Mouse (Mus musculus) spleen, adult 18-20 months (tissue): ENCODE data around the gene Cers5.
"Not testable (repeated sequence)": the region's sequence is repeated elsewhere in the genome, so short reads cannot be mapped to it uniquely, and the experiment has no call there.

Experiments
- DNase-seq, 2 experiments: peaks; one replicate each; pipeline ENCODE4 v3.0.0; 2022; ENCODE audit warnings: mixed read lengths in 2 of 2

Gene Cers5

DNA sequence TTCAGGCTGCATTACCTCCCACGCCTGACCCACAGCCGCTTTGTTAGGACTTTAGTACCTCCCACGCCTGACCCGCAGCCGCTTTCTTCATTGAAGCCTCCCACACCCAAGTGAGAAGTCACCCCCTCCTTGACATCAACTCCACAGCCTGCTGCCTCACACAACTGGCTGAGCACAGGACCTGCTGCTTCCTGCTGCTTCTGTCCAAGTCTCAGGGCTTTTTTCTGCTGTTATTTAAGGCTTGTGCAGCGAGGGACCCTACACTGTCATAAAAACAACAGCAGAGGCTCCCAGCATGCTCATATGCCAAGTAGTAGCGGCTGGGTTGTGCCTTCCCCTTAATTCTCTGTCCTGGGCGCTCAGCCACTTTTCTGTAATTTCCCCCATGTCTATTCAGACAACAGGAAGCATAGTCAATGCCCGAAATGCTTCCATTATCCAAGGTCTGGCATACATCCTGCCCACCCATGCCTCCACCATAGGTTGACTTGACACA is 15.0 kb upstream of the Cers5 start:
- DNase-seq, result peak in 1 of 2 experiments; percentile 7

DNA sequence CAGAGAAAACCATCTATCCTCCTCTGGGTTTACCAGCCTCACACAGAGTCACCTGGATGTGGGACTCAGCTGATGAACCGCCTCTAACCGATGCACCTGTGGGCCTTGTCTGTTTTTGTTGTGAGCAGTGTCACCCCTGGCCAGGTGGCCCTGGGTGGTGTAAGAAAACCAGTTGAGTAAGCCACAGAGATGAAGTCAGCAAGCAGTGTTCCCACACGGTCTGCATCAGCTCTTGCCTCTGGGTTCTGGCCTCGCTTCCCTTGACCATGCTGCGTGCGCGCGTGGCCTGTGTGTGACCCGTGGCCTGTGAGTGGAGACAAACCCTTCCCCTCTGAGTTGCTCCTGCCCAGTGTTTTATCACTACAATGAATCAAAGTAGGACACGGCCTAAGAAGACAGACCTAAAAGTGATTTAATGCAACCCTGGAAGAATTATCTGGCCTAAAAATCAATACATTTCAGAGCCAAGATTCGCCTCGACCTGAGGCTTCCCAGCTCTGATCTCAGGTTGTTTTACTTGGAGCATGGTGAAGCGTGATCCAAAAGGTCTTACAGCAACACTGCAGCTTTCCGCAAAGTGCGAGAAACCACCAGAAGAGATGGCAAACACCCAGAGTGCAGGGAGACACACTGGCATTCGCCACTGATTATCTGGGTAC is 6.1 kb upstream of the Cers5 start:
- DNase-seq, result no peak

DNA sequence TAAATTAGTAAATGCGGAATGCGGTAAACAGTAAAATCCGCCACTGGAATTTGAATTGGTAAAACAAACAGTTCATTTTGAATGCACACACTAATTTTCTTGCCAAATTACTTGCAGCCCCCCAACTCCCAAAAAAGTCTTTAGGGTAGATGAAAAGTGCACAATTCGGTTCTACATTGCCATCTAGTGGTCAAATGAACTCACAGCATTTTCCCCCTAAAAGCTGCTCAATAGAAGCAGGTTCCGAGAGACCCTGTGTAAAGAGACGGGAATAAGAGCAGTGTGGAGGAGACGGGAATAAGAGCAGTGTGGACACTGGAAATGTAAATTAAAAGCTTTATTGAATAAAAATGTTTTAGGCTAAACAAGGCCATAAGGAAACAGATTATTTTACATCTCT is 5.5 kb upstream of the Cers5 start:
- DNase-seq, result peak in 1 of 2 experiments; percentile 14

DNA sequence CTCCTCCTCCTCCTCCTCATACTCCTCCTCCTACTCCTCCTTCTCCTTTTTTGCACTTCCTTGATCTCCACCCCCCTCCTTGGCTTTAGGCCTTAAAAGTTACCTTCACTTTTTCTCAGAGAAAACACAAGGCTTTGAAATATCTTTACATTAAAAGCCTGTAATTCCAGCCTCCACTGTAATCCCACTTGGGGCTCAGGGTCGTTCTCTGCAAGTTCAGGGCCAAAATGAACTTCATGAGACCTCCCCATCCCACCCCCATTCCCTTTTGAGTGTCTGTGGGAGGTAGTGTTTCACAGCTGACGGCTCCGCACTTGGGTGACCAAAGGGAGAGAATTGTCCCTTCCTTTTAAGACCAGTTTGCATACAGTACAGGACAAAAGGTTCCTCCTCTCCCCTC is 240 bp upstream of the Cers5 start:
- DNase-seq, result no peak

DNA sequence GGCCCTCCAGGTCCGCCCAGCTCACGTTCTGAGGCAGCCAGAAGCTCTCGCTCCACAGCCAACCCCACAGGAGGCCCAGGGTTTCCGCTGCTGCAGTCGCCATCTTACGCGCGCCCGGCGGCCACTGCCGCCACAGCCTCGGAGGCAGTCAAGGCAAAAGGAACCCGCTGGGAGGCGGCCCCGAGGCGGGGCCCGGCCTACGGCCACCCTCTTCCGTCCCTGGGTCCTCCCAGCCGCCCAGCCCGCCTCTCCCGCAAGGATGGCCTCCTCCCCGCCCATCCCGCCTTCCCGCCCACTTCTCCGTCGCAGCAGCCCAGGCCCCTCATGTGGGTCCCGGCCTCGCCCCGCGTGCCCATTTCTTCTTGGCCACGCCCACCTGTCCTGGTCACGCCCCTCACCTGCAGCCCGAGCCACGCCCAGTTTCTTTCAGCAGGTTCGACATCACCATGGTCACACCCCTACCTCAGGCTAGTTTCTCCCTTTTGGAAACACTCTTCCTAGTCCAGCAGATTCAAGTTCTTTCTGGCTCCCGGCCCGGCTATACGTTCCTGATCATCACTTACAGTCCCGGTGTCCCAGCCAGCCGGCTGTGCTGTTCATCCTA is 306 bp downstream of the Cers5 start:
- peak; percentile 87 to 90 for DNase-seq

DNA sequence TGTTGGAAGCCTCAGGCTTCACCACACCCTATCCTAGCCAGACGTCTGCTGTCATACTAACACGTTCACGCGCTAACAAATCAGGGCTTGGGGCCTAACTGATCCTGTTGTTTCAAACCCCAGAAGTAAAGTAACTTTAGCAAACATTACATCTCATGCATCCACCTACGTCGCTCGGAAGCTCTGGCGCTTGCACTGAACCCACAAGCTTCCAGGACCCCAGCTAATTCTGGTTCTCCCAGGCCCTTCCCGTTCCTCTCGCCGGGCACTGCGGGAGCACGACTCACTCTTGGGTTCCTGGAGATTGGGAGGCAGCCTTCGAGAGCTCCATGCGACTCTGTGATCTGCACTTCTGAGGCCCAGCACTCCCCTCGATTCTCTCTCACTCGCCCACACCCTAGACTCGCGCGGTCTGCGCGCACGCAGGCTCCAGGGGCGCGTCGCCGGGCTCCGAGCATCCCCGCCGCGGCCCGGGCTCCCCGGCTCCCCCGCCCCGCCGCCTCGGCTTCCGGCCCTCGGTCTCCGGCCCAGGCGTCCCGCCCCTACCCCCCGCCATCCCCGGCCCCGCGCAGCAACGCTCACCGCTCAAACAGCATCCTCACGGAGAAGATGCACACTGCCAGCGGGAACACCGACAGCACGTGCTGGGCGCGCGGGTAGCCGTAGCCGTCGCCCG is 946 bp downstream of the Cers5 start:
- no peak for DNase-seq

DNA sequence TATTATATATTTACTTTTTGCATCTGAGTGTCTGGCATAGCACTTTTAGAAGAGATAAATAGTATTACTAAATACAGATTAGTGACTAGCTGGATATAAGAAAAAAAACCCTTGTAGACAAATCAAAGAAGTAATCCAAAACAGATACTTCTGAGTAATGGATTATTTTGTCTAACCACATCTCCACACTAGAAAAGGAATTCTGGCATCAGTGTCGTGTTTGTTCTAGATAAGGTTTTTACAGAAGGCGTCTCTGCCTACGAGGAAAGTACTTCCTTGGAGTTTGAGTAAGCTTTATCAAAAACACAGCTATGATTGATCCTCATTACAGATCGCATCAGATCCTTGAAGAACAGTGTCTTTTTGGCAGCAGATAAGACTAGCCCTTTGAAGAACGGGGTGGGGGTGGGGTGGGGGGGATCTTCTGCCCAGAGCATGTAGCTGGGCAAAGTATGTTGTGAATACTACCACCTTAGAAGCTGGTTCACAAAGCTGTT is 1.6 kb downstream of the Cers5 start:
- no peak for DNase-seq

DNA sequence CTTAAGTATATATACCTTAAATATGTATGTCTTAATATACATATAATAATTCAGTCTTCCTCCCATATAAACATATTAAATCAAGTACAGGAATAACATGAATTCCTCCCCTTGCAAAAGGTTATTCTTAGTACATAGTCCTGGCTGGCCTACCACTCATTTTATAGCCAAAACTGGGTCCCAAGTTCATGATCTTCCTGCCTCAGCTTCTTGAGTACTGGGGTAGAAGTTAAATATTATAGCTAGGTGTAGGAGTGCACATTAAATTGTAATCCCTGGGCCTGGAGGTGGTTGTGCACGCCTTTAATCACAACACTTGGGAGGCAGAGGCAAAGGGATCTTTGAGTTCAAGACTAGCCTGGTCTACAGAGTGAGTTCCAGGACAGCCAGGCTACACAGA is 3.9 kb downstream of the Cers5 start:
- DNase-seq, result no peak

DNA sequence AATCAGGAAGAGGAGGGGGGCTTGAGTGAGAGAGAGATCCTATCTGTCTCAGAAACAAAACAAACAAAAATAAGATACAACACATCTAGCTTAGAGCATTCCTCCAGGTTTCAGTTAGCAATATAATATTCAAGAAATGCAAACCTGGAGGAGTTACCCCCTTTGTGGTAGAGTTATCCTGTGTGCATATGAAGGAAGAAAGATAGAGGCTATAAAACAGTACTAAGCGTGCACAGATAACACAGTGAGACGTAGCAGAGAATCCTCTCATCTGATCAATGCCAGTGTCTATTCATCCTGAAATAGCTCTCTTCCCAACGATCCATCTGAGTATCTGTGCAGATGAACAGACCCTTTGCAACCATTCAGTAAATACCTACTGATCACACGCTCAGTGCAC is 5.2 kb downstream of the Cers5 start:
- DNase-seq, result no peak

DNA sequence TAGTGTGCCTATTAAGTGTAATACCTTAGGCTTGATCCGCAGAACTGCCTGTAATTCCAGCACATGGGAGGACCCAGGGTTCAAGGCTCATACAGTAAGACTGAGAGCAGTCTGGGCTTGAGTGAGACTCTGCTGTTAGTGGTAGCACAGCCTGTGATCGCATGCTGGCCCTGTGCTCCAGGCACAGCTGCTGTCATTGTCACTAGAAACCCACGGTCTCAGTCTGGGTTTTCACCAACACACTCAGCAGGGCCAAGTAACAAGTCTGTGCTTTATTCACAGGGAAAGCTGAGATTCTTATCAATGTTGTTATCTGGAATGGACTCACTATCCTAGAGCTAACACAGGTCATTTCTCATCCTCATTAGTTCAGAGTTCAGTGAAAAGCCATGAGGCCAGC is 18.5 kb downstream of the Cers5 start:
- DNase-seq, result no peak

DNA sequence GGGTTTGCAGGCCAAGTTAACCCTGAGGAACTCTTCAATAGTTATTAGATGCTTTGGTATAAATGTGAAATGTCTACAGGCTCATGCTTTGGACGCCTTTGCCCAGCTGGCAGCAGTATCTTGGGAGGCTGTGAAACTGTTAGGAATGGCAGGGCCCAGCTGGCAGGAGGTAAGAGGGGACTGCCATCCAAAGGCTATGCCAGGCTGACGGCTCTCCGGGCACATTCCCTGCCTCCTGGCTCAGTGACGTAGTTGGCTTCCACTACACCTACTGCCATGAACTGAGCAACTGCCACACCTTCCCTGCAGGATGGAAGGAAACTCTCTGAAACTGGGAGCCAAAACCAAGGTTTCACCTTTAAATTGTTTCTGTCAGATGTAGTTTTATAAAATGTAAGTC is 32.5 kb downstream of the Cers5 start:
- DNase-seq, result no peak

DNA sequence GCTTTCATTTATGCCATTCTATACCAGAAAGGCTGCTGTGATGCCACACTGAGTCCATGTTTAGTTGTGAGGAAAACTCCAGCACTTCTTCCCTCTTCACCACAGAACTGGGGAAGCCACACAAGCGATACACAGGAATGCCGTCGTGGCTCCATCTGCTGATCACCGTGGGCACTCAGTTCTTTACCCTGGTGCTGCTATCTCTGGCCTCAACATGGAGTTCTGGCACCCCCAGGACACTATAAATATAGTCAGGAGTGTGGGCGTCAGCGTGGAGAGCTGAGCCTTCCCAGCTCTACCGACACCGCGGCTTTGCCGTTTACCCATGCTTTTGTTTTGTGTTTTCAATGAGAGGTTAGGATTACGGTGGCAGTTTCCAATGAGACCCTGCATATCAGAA is 36.0 kb downstream of the Cers5 start:
- DNase-seq, result no peak

DNA sequence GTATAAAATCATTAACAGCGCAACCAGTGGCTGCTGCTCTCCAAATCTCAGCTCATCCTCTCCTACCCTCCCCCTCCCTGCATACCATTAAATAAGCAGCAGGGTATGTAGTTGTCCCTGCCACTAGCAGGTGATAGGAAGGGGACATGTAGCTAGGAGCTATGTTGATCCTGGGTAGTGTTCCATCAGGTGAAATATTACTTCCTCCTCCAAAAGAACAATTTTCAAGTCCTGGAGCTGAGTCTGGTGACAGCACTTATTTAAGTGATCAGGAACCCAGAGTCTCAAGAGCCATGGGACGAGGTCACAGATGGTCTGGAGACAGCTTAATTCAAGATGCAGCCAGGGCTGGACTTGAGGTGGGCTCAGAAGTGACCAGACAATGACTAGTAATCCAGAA is 37.1 kb downstream of the Cers5 start:
- peak; percentile 100 for DNase-seq

DNA sequence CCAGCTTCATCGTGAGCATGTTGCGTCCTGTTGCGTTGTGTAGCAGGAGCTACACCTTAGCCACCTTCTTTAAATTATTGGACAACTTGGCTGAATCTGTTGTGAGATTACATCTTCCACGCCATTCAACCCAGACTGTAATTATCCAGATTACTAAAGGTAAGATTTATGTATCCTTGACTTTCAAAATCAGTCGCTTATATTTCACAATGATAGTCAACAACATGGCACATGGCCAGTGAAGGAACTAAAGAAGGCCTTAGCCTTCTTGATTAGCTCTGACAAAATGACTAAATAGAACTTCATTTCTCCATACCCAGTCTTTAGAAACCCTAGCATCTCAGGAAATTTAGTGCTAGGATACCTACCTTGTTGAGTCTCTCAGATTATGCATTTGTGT is 39.5 kb downstream of the Cers5 start:
- no peak for DNase-seq

DNA sequence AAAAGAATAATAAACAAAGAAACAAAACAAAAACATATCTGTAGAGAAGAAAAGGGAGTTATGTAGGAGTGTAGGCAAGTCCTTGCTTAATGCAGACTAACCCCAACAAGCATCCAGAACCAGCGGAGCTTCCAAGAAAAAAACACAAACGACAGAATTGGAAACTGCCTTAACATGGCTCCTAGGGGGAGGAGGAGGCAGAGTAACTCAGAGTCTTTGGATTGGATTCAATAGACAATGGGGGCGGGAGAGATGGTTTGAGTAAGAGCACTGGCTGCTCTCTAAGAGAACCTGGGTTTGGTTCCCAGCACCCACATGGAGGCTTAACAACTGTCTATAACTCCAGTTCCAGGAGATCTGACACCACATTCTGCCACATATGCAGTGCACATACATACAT is 41.0 kb downstream of the Cers5 start:
- DNase-seq, result no peak

DNA sequence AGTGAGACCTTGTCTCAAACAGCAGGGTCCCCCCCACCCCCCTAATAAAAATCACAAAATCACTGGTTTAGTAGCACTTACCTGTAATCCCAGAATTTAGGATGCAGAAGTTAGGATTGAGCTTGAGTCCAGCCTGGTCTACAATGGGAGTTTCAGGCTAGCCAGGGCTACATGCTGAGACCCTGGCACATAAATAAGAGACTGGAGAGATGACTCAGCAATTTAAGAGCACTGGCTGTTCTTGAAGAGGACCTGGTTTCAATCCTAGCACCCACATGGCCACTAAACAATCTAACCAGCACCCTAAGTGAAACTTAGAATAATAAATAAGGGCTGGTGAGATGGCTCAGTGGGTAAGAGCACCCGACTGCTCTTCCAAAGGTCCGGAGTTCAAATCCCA is 41.5 kb downstream of the Cers5 start:
- DNase-seq, result no peak

DNA sequence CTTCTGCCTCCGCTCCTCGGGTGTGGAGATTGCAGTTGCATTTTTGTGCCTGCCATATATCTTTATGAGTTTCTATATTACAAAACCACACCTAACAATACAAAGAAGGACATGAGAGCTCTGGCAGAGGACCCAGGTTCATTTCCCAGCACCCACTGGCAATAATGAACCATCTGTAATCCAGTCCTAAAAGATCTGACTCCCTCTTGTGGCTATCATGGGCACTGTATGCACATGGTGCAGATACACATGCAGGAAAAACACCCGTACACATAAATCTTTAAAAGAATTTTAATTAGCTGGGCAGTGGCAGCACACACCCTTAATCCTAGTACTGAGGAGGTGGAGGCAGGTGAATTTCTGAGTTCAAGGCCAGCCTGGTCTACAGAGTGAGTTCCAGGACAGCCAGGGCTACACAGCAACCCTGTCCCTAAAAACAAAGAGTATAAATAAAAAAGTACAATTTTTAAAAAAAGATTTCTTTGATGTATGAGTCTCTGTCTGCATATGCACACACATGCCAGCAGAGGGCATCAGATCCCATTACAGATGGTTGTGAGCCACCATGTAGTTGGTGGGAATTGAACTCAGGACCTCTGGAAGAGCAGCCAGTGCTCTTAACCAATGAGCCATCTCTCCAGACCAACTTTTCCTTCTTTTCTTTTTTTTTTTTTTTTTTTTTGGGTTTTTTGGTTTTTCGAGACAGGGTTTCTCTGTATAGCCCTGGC is 43.5 kb downstream of the Cers5 start:
- no peak for DNase-seq

DNA sequence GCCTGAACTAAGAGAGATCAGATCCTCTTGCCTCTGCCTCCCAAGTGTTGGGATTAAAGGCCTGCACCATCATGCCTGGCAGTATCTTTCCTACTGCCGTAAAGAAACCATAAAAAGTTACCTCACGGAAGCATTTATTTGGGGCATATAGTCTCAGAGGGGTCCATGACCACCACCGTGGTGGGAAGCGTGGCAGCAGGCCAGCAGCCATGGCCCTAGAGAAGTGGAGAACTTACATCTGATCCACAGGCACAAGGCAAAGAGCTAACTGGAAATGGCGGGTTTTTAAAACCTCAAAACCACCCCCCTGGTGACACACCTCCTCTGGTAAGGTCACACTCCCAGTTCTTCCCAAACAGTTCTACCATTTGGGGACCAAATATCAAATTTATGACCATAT is 44.5 kb downstream of the Cers5 start:
- no peak for DNase-seq

DNA sequence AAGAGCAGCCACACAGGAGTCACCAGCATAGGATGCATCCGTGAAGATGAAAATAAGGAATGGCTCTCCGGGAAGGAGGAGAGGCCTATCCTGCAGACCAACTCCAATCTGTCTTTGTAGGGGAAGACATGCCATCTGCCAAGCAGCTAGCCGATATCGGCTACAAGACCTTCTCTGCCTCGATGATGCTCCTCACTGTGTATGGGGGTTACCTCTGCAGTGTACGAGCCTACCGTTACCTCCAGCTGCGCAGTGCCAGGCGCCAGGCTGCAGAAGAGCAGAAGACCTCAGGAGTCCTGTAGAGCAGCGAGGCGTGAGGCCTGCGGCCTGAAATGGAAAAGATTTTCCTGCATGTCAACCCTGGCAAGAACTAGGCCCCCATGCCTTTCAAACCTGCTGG is 45.2 kb downstream of the Cers5 start:
- DNase-seq, result no peak

DNA sequence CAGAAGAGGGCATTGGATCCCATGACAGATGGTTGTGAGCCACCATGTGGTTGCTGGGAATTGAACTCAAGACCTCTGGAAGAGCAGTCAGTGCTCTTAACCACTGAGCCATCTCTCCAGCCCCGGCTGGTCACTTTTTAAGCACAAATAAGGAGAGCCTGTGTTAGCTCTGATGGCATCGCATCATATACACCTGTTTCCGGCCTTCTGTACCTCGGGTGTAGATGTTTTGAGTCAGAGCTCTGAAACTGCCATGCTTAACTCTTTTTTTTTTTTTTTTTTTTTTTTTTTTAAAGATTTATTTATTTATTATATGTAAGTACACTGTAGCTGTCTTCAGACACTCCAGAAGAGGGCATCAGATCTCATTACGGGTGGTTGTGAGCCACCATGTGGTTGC is 45.6 kb downstream of the Cers5 start:
- DNase-seq, result not testable (repeated sequence)

DNA sequence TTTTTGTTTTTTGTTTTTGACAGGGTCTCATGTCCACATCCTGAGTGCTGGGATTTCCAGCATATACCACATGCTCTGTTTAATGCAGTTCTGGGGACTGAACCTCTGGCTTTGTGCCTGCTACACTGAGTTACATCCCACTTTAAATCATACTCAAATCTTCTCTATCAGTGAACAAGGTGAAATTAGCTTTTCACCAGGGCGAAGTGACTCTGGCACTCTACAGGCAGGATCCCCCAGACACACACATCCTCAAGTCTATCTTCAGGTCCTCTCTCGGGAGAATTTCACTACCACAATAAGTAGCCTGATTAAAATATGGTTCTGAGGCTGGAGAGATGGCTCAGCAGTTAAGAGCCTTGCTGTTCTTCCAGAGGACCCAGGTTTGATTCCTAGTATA is 46.1 kb downstream of the Cers5 start:
- no peak for DNase-seq

DNA sequence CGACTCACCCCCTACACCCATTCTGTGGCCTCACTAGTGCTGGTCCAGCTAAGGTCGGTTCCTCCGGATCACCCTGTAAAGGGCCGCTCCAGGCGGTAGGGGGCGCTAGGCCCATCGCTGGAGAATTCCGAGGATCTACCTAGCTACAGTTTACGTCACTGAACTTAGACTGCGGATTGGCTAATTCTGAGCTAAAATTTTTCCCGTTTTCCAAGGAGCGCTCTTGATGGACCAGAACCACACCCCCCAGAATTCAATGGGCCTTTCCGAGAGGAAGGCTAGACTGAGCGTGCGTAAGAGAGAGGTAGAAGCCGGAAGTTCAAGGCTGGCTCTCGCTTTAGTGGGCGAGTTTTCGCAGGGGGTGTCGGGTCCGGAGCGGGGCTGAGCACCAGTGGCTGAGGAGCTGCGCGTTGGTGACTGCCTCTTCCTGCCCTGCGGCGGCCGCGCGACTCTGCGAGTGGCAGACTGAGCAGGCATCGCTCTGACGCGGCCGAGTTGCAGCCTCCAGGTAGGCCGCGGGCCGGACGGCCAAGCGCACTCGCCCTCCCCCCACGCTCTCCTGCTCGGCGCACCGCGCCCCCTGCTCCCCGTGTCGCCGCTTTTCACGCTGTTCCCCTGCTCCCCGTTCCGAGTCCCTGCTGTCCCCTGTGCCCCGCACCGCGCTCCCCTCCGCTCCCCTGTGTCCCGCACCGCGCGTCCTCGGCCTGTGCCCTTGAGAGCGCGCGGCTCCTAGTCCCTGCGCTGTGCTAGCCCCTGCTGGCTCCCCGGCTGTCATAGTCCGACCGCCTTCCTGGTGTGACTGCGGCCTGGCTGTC is 47.1 kb downstream of the Cers5 start, which contains the start of gene Cox14:
Gene Cox14 (plus strand): TSS at position 278 of the 815 bp plus-strand sequence.
- peak; percentile 88 to 90 for DNase-seq
